Mouse (Mus musculus) thymus, adult 2 months (tissue): ENCODE data around the gene Rab11fip4. TPM values are rescaled to one million over a fixed set of nuclear protein-coding genes. Genes with fewer than 3 reads are reported as not detected.
A peak's percentile ranks its signal among the peaks of the same experiment; 100 is the strongest.

Source experiments
- DNase-seq: peaks from one replicate; pipeline ENCODE4 v3.0.0; 2021
- H3K27ac ChIP-seq: fragments of 200-500 bp; 2 replicates; pipeline ENCODE4 v1.5.1; 2012; ENCODE audit warnings: low read length, control low read depth; ENCODE audit not compliant: control insufficient read depth, insufficient read depth
- H3K27me3 ChIP-seq: fragments of 200-500 bp; 2 replicates; pipeline ENCODE4 v1.6.1; 2012; ENCODE audit warnings: mild to moderate bottlenecking, low read length, moderate library complexity, mixed read lengths; ENCODE audit not compliant: control insufficient read depth, insufficient read depth
- H3K36me3 ChIP-seq: fragments of 200-500 bp; 2 replicates; pipeline ENCODE4 v1.6.1; 2012; ENCODE audit warnings: mild to moderate bottlenecking, low read length, moderate library complexity; ENCODE audit not compliant: control insufficient read depth, insufficient read depth
- H3K4me1 ChIP-seq: fragments of 200-500 bp; replicated peaks from 2 replicates; pipeline ENCODE4 v1.6.1; 2012; ENCODE audit warnings: low read length; ENCODE audit not compliant: control insufficient read depth, insufficient read depth
- H3K4me3 ChIP-seq: fragments of 200-500 bp; 2 replicates; pipeline ENCODE4 v1.5.1; 2012; ENCODE audit warnings: mild to moderate bottlenecking, low read length, control low read depth, moderate library complexity; ENCODE audit not compliant: control insufficient read depth, insufficient read depth
- CTCF ChIP-seq: fragments of 200-500 bp; IDR thresholded peaks from 2 replicates; pipeline ENCODE4 v1.5.1; 2012; ENCODE audit warnings: mild to moderate bottlenecking, control low read depth, low read length, moderate library complexity, borderline replicate concordance; ENCODE audit not compliant: control insufficient read depth, poor library complexity, insufficient read depth; ENCODE audit errors: extremely low read depth
- POLR2A ChIP-seq: fragments of 200-500 bp; IDR thresholded peaks from 2 replicates; pipeline ENCODE4 v1.6.1; 2012; ENCODE audit warnings: mild to moderate bottlenecking, low read length, control low read depth, moderate library complexity; ENCODE audit not compliant: control insufficient read depth, poor library complexity, insufficient read depth; ENCODE audit errors: extremely low read depth
- WGBS: fragments of 180-500 bp; shearing (Covaris S2); methylation state at CpG from one replicate; pipeline ENCODE4 v1.1.7; 2018; 5-methylcytosine and 5-hydroxymethylcytosine counted together
- polyA plus RNA-seq: library from polyadenylated mRNA; depleted of rRNA; stranded (reverse); fragments of >200 nt; gene quantifications from 2 replicates; pipeline ENCODE4 v1.2.3, GENCODE M21; 2012

Gene Rab11fip4
- polyA plus RNA-seq, 1 experiment = 36.8 TPM

GRCm38 (mm10) chr11:79612046-79612600 lies 21.1 kb downstream of the Rab11fip4 start:
- H3K27ac ChIP-seq = peak overlapping the region; percentile 90
- H3K27me3 ChIP-seq = no peaks in the 10 kb centered on the region
- WGBS = 0% methylated on average over 1 of the region's 1 CpGs
- H3K4me1 ChIP-seq = peaks cover 64% of the 10 kb centered on the region
- TF ChIP-seq CTCF = no peak
- no peak for TF ChIP-seq POLR2A
- DNase-seq = peak; percentile 83
- H3K36me3 ChIP-seq = no peaks in the 10 kb centered on the region
- no peak overlapping the region for H3K4me3 ChIP-seq

- TF ChIP-seq CTCF (no peak), POLR2A (no peak)
- no peak for DNase-seq
- no peaks in the 10 kb centered on the region for H3K27me3 ChIP-seq
- WGBS = 58% methylated on average over 3 of the region's 3 CpGs
- no peaks in the 10 kb centered on the region for H3K36me3 ChIP-seq
- H3K27ac ChIP-seq = peak overlapping the region; percentile 90
- H3K4me1 ChIP-seq = peaks cover 74% of the 10 kb centered on the region
- no peak overlapping the region for H3K4me3 ChIP-seq
Observed at GRCm38 (mm10) chr11:79613084-79613483, 22.1 kb downstream of the Rab11fip4 start.

GRCm38 (mm10) chr11:79613711-79614110 lies 22.7 kb downstream of the Rab11fip4 start:
- Histone ChIP-seq H3K27me3 (no peaks in the 10 kb centered on the region), H3K4me3 (no peak overlapping the region; the same call in 1 of the 2 replicates), H3K36me3 (no peaks in the 10 kb centered on the region), H3K27ac (peak overlapping the region; percentile 90), H3K4me1 (peaks cover 78% of the 10 kb centered on the region)
- TF ChIP-seq POLR2A (no peak), CTCF (peak; percentile 22; the same call in 1 of the 2 replicates)
- WGBS = 38% methylated on average over 4 of the region's 4 CpGs
- DNase-seq = peak; percentile 43

- peaks cover 84% of the 10 kb centered on the region for H3K4me1 ChIP-seq
- no peaks in the 10 kb centered on the region for H3K27me3 ChIP-seq
- H3K27ac ChIP-seq = peak overlapping the region; percentile 90
- DNase-seq = peak; percentile 71
- no peak for TF ChIP-seq POLR2A
- TF ChIP-seq CTCF = no peak
- H3K36me3 ChIP-seq = no peaks in the 10 kb centered on the region
- no peak overlapping the region for H3K4me3 ChIP-seq
- 8% methylated on average over 3 of the region's 3 CpGs for WGBS
Observed at GRCm38 (mm10) chr11:79614880-79615279, 23.9 kb downstream of the Rab11fip4 start.

- H3K27me3 ChIP-seq = no peaks in the 10 kb centered on the region
- 31% methylated on average over 5 of the region's 5 CpGs for WGBS
- peak overlapping the region; percentile 90 for H3K27ac ChIP-seq
- no peak overlapping the region for H3K4me3 ChIP-seq
- H3K4me1 ChIP-seq = peaks cover 81% of the 10 kb centered on the region
- no peak for TF ChIP-seq CTCF
- TF ChIP-seq POLR2A = no peak
- DNase-seq = no peak
- no peaks in the 10 kb centered on the region; the same call in 1 of the 2 replicates for H3K36me3 ChIP-seq
Observed at GRCm38 (mm10) chr11:79615871-79616270, 24.9 kb downstream of the Rab11fip4 start.

GRCm38 (mm10) chr11:79617991-79618390 lies 27.0 kb downstream of the Rab11fip4 start:
- no peak overlapping the region for H3K4me3 ChIP-seq
- peak; percentile 52 for DNase-seq
- peaks cover 60% of the 10 kb centered on the region for H3K4me1 ChIP-seq
- H3K36me3 ChIP-seq = no peaks in the 10 kb centered on the region; the same call in 1 of the 2 replicates
- H3K27me3 ChIP-seq = no peaks in the 10 kb centered on the region
- WGBS = 67% methylated on average over 8 of the region's 8 CpGs
- peak overlapping the region; percentile 63; the same call in 1 of the 2 replicates for H3K27ac ChIP-seq
- 0 out of 2 replicates have a peak, but pooled peaks have one; percentile 33 for TF ChIP-seq CTCF
- TF ChIP-seq POLR2A = no peak
